Mouse (Mus musculus): ENCODE results near the gene Msh5. TPM values are rescaled to one million over a fixed set of nuclear protein-coding genes. Genes with fewer than 3 reads are reported as not detected.
"Not testable (repeated sequence)": the region's sequence is repeated elsewhere in the genome, so short reads cannot be mapped to it uniquely, and the experiment has no call there.

The Msh5 gene
- polyA plus RNA-seq, 1 experiment from 2014 or later, result 5.2 TPM

- Histone ChIP-seq H3K36me3 (peaks cover 32% of the 10 kb centered on the region), H3K9me3 (replicated peaks) (no peaks in the 10 kb centered on the region), H3K27me3 (ENCODE audit: low read depth, poor library complexity, severe bottlenecking) (no peaks in the 10 kb centered on the region), H3K27ac (peak overlapping the region; percentile 95), H3K4me1 (peaks cover 72% of the 10 kb centered on the region), H3K4me3 (peak overlapping the region; percentile 76)
- 1% methylated on average over 27 of the region's 27 CpGs for WGBS
- peak; percentile 81 for DNase-seq (ENCODE audit: low spot score)
These were observed 3.7 kb upstream of the Msh5 start for GRCm38 (mm10) chr17:35050126-35050750.

- Histone ChIP-seq H3K4me1 (peaks cover 77% of the 10 kb centered on the region), H3K4me3 (peak within 1 kb of the TSS; percentile 76), H3K27me3 (ENCODE audit: low read depth, poor library complexity, severe bottlenecking) (no peaks in the 10 kb centered on the region), H3K9me3 (replicated peaks) (no peaks in the 10 kb centered on the region), H3K36me3 (peaks cover 25% of the 10 kb centered on the region), H3K27ac (peak within 1 kb of the TSS; percentile 95)
- 2% methylated on average over 11 of the region's 11 CpGs for WGBS
- DNase-seq (ENCODE audit: low spot score), result peak; percentile 83
These were observed 3.0 kb upstream of the Msh5 start, which contains the start of gene Clic1 for GRCm38 (mm10) chr17:35049561-35050016. Gene Clic1, plus strand, starts transcription at chr17:35049966.

GRCm38 (mm10) chr17:35048932-35049440, 2.4 kb upstream of the Msh5 start:
- peaks cover 80% of the 10 kb centered on the region for H3K4me1 ChIP-seq
- 85% methylated on average over 5 of the region's 5 CpGs for WGBS
- no peaks in the 10 kb centered on the region for H3K9me3 ChIP-seq (replicated peaks)
- peak overlapping the region; percentile 95 for H3K27ac ChIP-seq
- H3K36me3 ChIP-seq, result peaks cover 19% of the 10 kb centered on the region
- no peak for DNase-seq (ENCODE audit: low spot score)
- H3K27me3 ChIP-seq (ENCODE audit: low read depth, poor library complexity, severe bottlenecking), result no peaks in the 10 kb centered on the region
- H3K4me3 ChIP-seq, result no peak overlapping the region

- H3K27ac ChIP-seq, result peak overlapping the region; percentile 97
These were observed 1.8 kb upstream of the Msh5 start for GRCm38 (mm10) chr17:35048149-35048931.

GRCm38 (mm10) chr17:35047688-35048087, 1.1 kb upstream of the Msh5 start:
- Histone ChIP-seq H3K27me3 (ENCODE audit: low read depth, poor library complexity, severe bottlenecking) (no peaks in the 10 kb centered on the region), H3K4me1 (peaks cover 81% of the 10 kb centered on the region), H3K9me3 (replicated peaks) (no peaks in the 10 kb centered on the region), H3K27ac (peak overlapping the region; percentile 97), H3K36me3 (peaks cover 6% of the 10 kb centered on the region), H3K4me3 (no peak overlapping the region)
- WGBS, result 52% methylated on average over 1 of the region's 1 CpGs
- no peak for DNase-seq (ENCODE audit: low spot score)

More at GRCm38 (mm10) chr17:35048149-35048931, 1.8 kb upstream of the Msh5 start:
- no peaks in the 10 kb centered on the region for H3K9me3 ChIP-seq (replicated peaks)
- H3K4me3 ChIP-seq, result no peak overlapping the region
- peaks cover 13% of the 10 kb centered on the region for H3K36me3 ChIP-seq
- H3K27me3 ChIP-seq (ENCODE audit: low read depth, poor library complexity, severe bottlenecking), result no peaks in the 10 kb centered on the region
- peaks cover 81% of the 10 kb centered on the region for H3K4me1 ChIP-seq
- DNase-seq (ENCODE audit: low spot score), result no peak
- 41% methylated on average over 11 of the region's 11 CpGs for WGBS

DNA sequence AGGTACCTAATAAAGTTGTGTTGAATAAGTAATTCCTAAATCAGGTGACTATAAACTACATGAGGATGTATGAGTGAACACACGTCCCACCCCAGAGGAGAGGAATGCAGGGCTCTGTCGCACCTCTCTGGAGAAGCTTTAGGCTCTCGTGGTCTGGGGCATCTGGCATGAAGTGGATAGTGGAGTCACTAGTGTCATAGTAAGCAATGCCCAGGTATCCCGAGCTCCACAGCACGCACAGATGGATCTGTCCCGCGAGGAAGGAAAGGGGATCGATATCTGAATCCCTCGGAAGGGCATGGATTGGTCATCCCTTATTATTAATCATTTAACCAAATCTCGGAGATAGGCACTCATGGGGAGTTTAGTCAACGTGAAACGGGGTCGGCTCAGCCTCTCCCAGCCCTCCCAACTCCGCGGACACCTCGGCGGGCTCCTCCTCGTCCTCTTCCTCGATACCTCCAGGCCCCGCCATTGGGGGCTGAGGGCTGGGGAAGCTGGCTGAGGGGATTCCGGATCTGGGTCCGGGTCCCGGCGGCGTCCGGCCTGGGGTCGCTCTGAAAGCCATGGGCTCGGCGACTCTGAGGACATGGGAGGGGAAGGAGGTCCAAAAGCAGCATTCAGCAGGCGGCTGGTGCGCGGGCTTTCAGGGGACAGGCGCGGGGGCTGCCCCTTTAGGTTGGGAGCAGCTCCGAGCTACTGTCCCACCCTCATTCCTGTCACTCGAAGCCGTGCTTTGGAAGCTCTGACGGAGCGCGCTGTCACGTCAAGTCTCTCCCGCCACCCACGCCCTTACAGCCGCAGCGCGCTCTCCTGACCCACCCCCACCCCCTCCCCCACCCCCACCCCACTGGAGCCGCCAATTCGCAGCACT, 501 bp downstream of the Msh5 start:
- Histone ChIP-seq H3K4me1 (peaks cover 64% of the 10 kb centered on the region), H3K27ac (peak overlapping the region; percentile 97), H3K27me3 (ENCODE audit: low read depth, poor library complexity, severe bottlenecking) (no peaks in the 10 kb centered on the region), H3K9me3 (replicated peaks) (no peaks in the 10 kb centered on the region), H3K4me3 (peak overlapping the region; percentile 70), H3K36me3 (no peaks in the 10 kb centered on the region)
- WGBS, result 5% methylated on average over 48 of the region's 48 CpGs
- no peak for DNase-seq (ENCODE audit: low spot score)

- DNase-seq (ENCODE audit: low spot score), result peak; percentile 28
- Histone ChIP-seq H3K27me3 (ENCODE audit: low read depth, poor library complexity, severe bottlenecking) (no peaks in the 10 kb centered on the region), H3K4me3 (peak overlapping the region; percentile 70), H3K27ac (peak overlapping the region; percentile 97), H3K9me3 (replicated peaks) (no peaks in the 10 kb centered on the region), H3K36me3 (no peaks in the 10 kb centered on the region), H3K4me1 (peaks cover 55% of the 10 kb centered on the region)
- 86% methylated on average over 7 of the region's 7 CpGs for WGBS
These were observed 1.4 kb downstream of the Msh5 start for GRCm38 (mm10) chr17:35044904-35045806.

DNA sequence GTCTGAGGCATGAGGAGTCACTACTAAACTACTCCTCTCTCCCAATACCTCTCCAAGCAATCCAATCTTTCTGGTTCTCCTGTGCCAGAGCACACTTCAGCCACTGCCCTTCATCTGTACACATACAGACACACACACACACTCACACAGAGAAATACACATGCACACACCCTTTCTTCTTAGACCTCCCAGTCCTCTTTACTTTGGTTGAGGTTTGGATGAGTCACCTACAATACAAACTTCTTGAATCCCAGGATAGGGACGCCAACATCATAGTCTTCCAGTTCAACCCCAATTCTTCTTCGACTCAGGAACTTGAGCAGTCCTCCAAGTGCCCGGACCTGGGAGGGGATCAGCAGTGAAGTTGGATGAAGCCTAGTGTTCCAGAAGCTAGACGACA, 2.8 kb downstream of the Msh5 start:
- Histone ChIP-seq H3K27me3 (ENCODE audit: low read depth, poor library complexity, severe bottlenecking) (no peaks in the 10 kb centered on the region), H3K36me3 (no peaks in the 10 kb centered on the region), H3K9me3 (replicated peaks) (no peaks in the 10 kb centered on the region), H3K27ac (no peak overlapping the region; the same call in 1 of the 2 replicates), H3K4me1 (peaks cover 42% of the 10 kb centered on the region), H3K4me3 (no peak overlapping the region)
- 86% methylated on average over 4 of the region's 4 CpGs for WGBS
- DNase-seq (ENCODE audit: low spot score), result no peak

GRCm38 (mm10) chr17:35039121-35039873, 7.2 kb downstream of the Msh5 start:
- 89% methylated on average over 11 of the region's 11 CpGs for WGBS
- DNase-seq (ENCODE audit: low spot score), result peak; percentile 24
- no peaks in the 10 kb centered on the region for H3K9me3 ChIP-seq (replicated peaks)
- H3K4me1 ChIP-seq, result 0 out of 2 replicates have a peak, but pooled peaks cover 4% of the 10 kb centered on the region
- H3K27ac ChIP-seq, result no peak overlapping the region
- no peaks in the 10 kb centered on the region for H3K27me3 ChIP-seq (ENCODE audit: low read depth, poor library complexity, severe bottlenecking)
- H3K36me3 ChIP-seq, result no peaks in the 10 kb centered on the region
- H3K4me3 ChIP-seq, result no peak overlapping the region

DNA sequence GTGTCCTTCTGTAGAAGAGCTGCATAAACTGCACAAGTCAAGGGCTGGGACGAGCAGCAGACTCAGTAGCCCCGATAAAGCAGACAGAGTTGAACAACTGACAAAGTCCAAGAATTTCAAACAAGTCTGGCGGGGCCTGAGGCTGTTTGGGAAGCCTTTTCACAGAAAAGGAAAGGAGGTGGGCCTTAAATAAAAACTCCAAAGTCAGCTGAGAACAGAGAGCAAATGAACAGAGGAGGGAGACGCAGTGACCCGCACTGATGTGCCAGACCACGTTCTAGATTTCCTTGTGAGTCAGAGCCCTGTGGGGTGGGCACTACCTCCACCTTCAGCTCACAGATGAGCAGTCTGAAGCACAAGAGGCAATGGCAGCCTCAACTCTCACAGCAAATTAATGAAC, 11.6 kb downstream of the Msh5 start:
- Histone ChIP-seq H3K4me3 (no peak overlapping the region), H3K27me3 (ENCODE audit: low read depth, poor library complexity, severe bottlenecking) (peaks cover 4% of the 10 kb centered on the region; the same call in 1 of the 2 replicates), H3K9me3 (replicated peaks) (no peaks in the 10 kb centered on the region), H3K36me3 (no peaks in the 10 kb centered on the region), H3K27ac (no peak overlapping the region), H3K4me1 (peaks cover 7% of the 10 kb centered on the region)
- DNase-seq (ENCODE audit: low spot score), result peak; percentile 25
- WGBS, result 86% methylated on average over 6 of the region's 6 CpGs

GRCm38 (mm10) chr17:35033703-35034102, 12.8 kb downstream of the Msh5 start:
- not testable (repeated sequence) for H3K36me3 ChIP-seq; H3K27ac ChIP-seq; DNase-seq (ENCODE audit: low spot score); H3K27me3 ChIP-seq (ENCODE audit: low read depth, poor library complexity, severe bottlenecking); H3K9me3 ChIP-seq (replicated peaks); H3K4me3 ChIP-seq
- H3K4me1 ChIP-seq, result peaks cover 19% of the 10 kb centered on the region
- WGBS, result 89% methylated on average over 1 of the region's 1 CpGs
